Mouse (Mus musculus): ENCODE results near the gene Bpifb1.
A peak's percentile ranks its signal among the peaks of the same experiment; 100 is the strongest.
"Not testable (repeated sequence)": the region's sequence is repeated elsewhere in the genome, so short reads cannot be mapped to it uniquely, and the experiment has no call there.

Bpifb1 gene

GRCm38 (mm10) chr2:154215191-154215590 is 24.6 kb downstream of the Bpifb1 start:
- DNase-seq = peak; percentile 93 to 94

GRCm38 (mm10) chr2:154219950-154220349 is 29.3 kb downstream of the Bpifb1 start:
- no peak for DNase-seq

GRCm38 (mm10) chr2:154223265-154223916 is 32.8 kb downstream of the Bpifb1 start, which contains the start of gene Bpifb5:
Gene Bpifb5, plus strand, starts transcription at chr2:154223742.
- peak; percentile 70 to 81 for DNase-seq

- DNase-seq = no peak
Measured at GRCm38 (mm10) chr2:154223917-154224273, 33.3 kb downstream of the Bpifb1 start.

- DNase-seq = peak; percentile 68 to 69
Measured at GRCm38 (mm10) chr2:154226991-154227390, 36.4 kb downstream of the Bpifb1 start.

GRCm38 (mm10) chr2:154227830-154228229 is 37.2 kb downstream of the Bpifb1 start:
- DNase-seq = peak; percentile 61 to 73

- DNase-seq = peak; percentile 80 to 84
Measured at GRCm38 (mm10) chr2:154233426-154233825, 42.8 kb downstream of the Bpifb1 start.

- peak in 1 of 2 experiments; percentile 4 for DNase-seq
Measured at GRCm38 (mm10) chr2:154240771-154241170, 50.2 kb downstream of the Bpifb1 start.

- DNase-seq = not testable (repeated sequence)
Measured at GRCm38 (mm10) chr2:154242726-154243125, 52.1 kb downstream of the Bpifb1 start.

- peak; percentile 77 to 81 for DNase-seq
Measured at GRCm38 (mm10) chr2:154243356-154244036, 52.9 kb downstream of the Bpifb1 start.

- DNase-seq = no peak
Measured at GRCm38 (mm10) chr2:154245322-154245721, 54.7 kb downstream of the Bpifb1 start.

- DNase-seq = not testable (repeated sequence)
Measured at GRCm38 (mm10) chr2:154255254-154255653, 64.6 kb downstream of the Bpifb1 start.

GRCm38 (mm10) chr2:154255770-154256169 is 65.2 kb downstream of the Bpifb1 start:
- DNase-seq = no peak

GRCm38 (mm10) chr2:154257554-154257953 is 66.9 kb downstream of the Bpifb1 start, which contains the start of gene Bpifb9a:
Gene Bpifb9a, plus strand, starts transcription at chr2:154257854.
- not testable (repeated sequence) for DNase-seq

GRCm38 (mm10) chr2:154264397-154264796 is 73.8 kb downstream of the Bpifb1 start:
- DNase-seq = not testable (repeated sequence)
